Mouse (Mus musculus): ENCODE results near the gene Chst8. TPM values are rescaled to one million over a fixed set of nuclear protein-coding genes. Genes with fewer than 3 reads are reported as not detected.

The Chst8 gene
- polyA plus RNA-seq, 1 experiment from 2014 or later: 9.7 TPM

- WGBS: 75% methylated on average over 3 of the region's 3 CpGs
- Histone ChIP-seq H3K27ac (no peak overlapping the region), H3K27me3 (0 out of 2 replicates have a peak, but pooled peaks cover 4% of the 10 kb centered on the region), H3K4me3 (no peak overlapping the region), H3K36me3 (ENCODE audit: poor library complexity, severe bottlenecking) (no peaks in the 10 kb centered on the region), H3K9me3 (replicated peaks) (no peaks in the 10 kb centered on the region), H3K9ac (no peak overlapping the region), H3K4me1 (peaks cover 11% of the 10 kb centered on the region), H3K4me2 (no peak overlapping the region)
- no peak for ATAC-seq
These were observed 112.6 kb downstream of the Chst8 start for GRCm38 (mm10) chr7:34699888-34700287.

DNA sequence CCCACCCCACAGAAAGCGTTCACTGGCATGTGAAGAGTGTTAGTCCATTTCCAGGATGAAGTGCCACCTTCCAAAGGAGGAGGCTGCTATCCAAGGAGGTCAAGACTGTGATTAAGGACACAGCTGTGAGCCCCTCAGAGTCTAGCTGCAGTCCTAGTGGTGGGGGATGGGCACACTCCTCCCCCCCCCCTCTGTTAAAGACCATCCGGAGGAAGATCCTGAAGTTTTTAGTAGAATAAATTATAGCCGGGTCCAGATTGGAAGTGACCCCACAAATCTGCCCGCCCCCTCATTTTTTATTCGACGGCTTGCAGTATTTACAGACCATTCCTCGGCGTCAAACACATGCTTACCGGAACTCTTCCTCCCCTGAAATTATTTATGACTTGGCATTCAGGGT is 114.3 kb downstream of the Chst8 start:
- Histone ChIP-seq H3K27me3 (no peaks in the 10 kb centered on the region), H3K27ac (no peak overlapping the region), H3K9ac (no peak overlapping the region), H3K36me3 (ENCODE audit: poor library complexity, severe bottlenecking) (no peaks in the 10 kb centered on the region), H3K4me2 (no peak overlapping the region), H3K9me3 (replicated peaks) (no peaks in the 10 kb centered on the region), H3K4me1 (peaks cover 15% of the 10 kb centered on the region; the same call in 1 of the 2 replicates), H3K4me3 (no peak overlapping the region)
- ATAC-seq: no peak
- WGBS: 85% methylated on average over 9 of the region's 9 CpGs

GRCm38 (mm10) chr7:34696086-34696485 is 116.4 kb downstream of the Chst8 start:
- no peaks in the 10 kb centered on the region for H3K27me3 ChIP-seq
- 69% methylated on average over 9 of the region's 9 CpGs for WGBS
- ATAC-seq: no peak

DNA sequence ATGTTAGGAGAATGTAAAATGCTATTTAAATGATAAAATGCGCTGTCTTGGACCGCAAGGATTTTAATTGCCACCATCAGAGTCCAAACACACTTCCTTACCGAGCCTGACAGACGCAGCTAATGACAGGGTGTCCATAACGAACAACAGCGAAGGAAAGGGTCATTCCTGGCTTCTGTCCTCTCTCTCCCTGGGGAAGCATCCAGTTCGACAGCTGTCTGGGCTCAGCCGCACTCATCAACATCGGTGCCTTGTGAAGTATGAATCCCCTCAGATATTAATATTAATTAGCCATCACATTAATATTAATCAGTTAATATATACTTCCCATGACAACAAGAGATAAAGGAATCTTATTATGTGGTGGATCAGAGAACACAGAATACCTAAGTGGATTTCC is 117.6 kb downstream of the Chst8 start:
- peak; percentile 53; the same call in 1 of the 2 replicates for ATAC-seq
- H3K4me3 ChIP-seq: no peak overlapping the region
- H3K27me3 ChIP-seq: no peaks in the 10 kb centered on the region
- 51% methylated on average over 9 of the region's 9 CpGs for WGBS
- no peak overlapping the region for H3K4me2 ChIP-seq
- peak overlapping the region; percentile 35; the same call in 1 of the 2 replicates for H3K27ac ChIP-seq
- H3K9me3 ChIP-seq (replicated peaks): no peaks in the 10 kb centered on the region
- H3K9ac ChIP-seq: no peak overlapping the region
- peaks cover 27% of the 10 kb centered on the region for H3K4me1 ChIP-seq
- H3K36me3 ChIP-seq (ENCODE audit: poor library complexity, severe bottlenecking): no peaks in the 10 kb centered on the region

More at GRCm38 (mm10) chr7:34696086-34696485, 116.4 kb downstream of the Chst8 start:
- Histone ChIP-seq H3K4me3 (no peak overlapping the region), H3K9ac (no peak overlapping the region), H3K27ac (no peak overlapping the region), H3K4me2 (no peak overlapping the region), H3K36me3 (ENCODE audit: poor library complexity, severe bottlenecking) (no peaks in the 10 kb centered on the region), H3K9me3 (replicated peaks) (no peaks in the 10 kb centered on the region), H3K4me1 (peaks cover 17% of the 10 kb centered on the region; the same call in 1 of the 2 replicates)

DNA sequence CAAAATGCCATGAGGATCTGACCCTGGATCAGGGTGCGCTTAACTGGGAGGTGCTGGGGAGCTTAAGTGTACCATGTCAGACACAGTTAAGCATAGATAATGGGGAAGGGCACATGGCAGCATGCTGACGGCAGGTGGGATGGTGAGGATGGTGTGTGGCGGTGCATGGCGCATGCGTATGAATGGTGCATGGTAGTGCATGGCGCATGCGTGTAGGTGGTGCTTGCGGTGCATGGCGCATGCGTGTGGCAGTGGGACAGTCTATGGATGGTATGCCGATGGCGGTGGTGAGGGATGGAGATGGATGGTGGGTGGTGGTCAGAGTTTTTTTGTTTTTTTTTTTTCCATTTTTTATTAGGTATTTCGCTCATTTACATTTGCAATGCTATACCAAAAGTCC is 118.6 kb downstream of the Chst8 start:
- Histone ChIP-seq H3K9ac (no peak overlapping the region), H3K27ac (no peak overlapping the region), H3K4me3 (no peak overlapping the region), H3K27me3 (no peaks in the 10 kb centered on the region), H3K9me3 (replicated peaks) (no peaks in the 10 kb centered on the region), H3K4me1 (peaks cover 27% of the 10 kb centered on the region), H3K36me3 (ENCODE audit: poor library complexity, severe bottlenecking) (no peaks in the 10 kb centered on the region), H3K4me2 (no peak overlapping the region)
- WGBS: 94% methylated on average over 13 of the region's 13 CpGs
- ATAC-seq: no peak

DNA sequence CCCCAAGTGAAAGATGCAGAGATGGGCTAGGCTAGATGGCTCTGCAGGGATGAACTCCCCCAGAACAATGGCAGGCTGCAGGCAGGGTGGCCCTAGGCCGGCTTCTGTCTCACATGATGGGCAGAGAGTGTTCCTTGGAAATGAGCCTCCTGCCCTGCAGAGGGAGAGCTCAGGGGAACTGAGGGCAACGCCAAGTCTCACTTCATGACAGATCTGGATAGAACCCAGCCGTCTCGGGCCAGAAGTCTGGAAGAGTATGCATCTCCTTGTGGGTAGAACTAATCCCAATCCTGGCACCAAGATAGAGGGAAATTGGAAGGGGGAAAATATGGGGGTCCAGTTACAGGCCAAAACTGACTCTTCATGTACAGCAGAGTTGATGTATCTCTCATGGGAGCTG is 119.4 kb downstream of the Chst8 start:
- WGBS: 81% methylated on average over 4 of the region's 4 CpGs
- no peak overlapping the region for H3K4me3 ChIP-seq
- H3K9ac ChIP-seq: no peak overlapping the region
- ATAC-seq: no peak
- H3K4me1 ChIP-seq: peaks cover 27% of the 10 kb centered on the region
- H3K36me3 ChIP-seq (ENCODE audit: poor library complexity, severe bottlenecking): no peaks in the 10 kb centered on the region
- no peaks in the 10 kb centered on the region for H3K9me3 ChIP-seq (replicated peaks)
- H3K27ac ChIP-seq: no peak overlapping the region
- H3K4me2 ChIP-seq: no peak overlapping the region
- H3K27me3 ChIP-seq: no peaks in the 10 kb centered on the region

GRCm38 (mm10) chr7:34690111-34690510 is 122.4 kb downstream of the Chst8 start:
- H3K4me3 ChIP-seq: no peak overlapping the region
- H3K4me1 ChIP-seq: peaks cover 39% of the 10 kb centered on the region
- H3K9ac ChIP-seq: no peak overlapping the region
- H3K4me2 ChIP-seq: no peak overlapping the region
- no peaks in the 10 kb centered on the region for H3K27me3 ChIP-seq
- WGBS: 52% methylated on average over 13 of the region's 13 CpGs
- no peaks in the 10 kb centered on the region for H3K9me3 ChIP-seq (replicated peaks)
- no peak for ATAC-seq
- no peaks in the 10 kb centered on the region for H3K36me3 ChIP-seq (ENCODE audit: poor library complexity, severe bottlenecking)
- H3K27ac ChIP-seq: no peak overlapping the region; the same call in 1 of the 2 replicates

DNA sequence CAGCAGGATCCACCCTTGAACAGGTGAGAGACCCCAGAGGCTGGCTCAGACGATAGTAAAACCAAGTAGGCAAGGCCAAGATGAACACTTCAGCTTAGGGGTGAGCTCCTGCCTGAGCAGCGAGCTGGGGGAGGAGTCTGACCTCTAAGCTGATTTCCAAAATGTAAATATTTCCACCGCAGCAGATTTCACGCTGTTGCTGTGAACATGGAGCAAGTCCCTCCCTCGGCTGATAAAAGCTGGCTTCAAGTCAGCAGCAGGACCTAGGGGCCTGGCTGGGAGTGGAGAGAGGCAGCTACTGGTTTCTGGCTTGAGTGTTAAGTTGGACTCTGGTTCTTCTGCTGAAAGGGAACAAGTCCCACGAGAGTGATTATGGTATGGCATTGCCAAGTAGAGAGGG is 123.5 kb downstream of the Chst8 start:
- Histone ChIP-seq H3K4me3 (no peak overlapping the region), H3K4me1 (peaks cover 31% of the 10 kb centered on the region), H3K27me3 (no peaks in the 10 kb centered on the region), H3K27ac (no peak overlapping the region), H3K9me3 (replicated peaks) (no peaks in the 10 kb centered on the region), H3K9ac (no peak overlapping the region), H3K4me2 (no peak overlapping the region), H3K36me3 (ENCODE audit: poor library complexity, severe bottlenecking) (no peaks in the 10 kb centered on the region)
- WGBS: 45% methylated on average over 5 of the region's 6 CpGs
- ATAC-seq: no peak

DNA sequence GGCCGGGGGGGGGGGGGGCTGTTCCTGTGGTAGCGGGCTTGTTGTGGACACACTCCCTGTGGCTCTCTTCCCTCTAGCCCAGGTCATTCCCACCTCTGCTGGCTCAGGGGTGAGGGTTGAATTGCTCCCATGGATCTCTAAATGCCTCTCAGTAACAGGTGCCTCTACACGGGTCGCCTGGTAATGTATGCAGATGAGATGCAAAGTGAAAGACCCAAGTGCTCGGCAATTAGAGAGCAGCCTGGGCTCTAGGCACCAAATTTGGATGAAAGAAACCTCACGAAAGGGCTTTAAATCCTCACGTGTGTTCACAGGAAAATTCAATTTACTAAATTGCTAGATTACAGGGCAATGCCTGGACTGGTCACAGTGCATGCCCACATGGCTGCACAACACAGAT is 126.7 kb downstream of the Chst8 start:
- Histone ChIP-seq H3K9me3 (replicated peaks) (no peaks in the 10 kb centered on the region), H3K4me2 (no peak overlapping the region), H3K4me3 (no peak overlapping the region), H3K4me1 (peaks cover 35% of the 10 kb centered on the region), H3K36me3 (ENCODE audit: poor library complexity, severe bottlenecking) (no peaks in the 10 kb centered on the region), H3K27ac (no peak overlapping the region), H3K9ac (no peak overlapping the region), H3K27me3 (no peaks in the 10 kb centered on the region)
- 24% methylated on average over 7 of the region's 7 CpGs for WGBS
- no peak; the same call in 1 of the 2 replicates for ATAC-seq

DNA sequence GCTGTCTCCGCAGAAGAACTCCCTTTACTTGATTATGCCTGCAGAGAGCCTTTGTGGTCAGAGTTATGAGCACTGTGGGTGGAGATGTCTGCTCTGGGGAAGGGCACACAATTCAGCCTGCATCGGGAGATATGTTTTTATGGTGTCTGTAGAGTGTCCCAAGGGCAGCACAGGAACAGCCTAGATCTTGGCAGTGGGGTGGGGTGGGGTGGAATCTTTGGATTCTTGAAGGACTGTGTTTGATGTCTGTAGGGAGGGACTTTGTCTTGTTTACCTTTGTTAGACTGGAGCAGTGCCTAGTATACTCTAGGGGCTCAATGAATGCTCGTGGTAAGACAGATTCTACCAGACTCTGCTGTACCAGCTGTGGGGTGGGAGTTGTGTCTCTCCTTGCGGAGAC is 127.3 kb downstream of the Chst8 start:
- Histone ChIP-seq H3K4me2 (no peak overlapping the region), H3K27me3 (no peaks in the 10 kb centered on the region), H3K4me1 (peaks cover 35% of the 10 kb centered on the region), H3K4me3 (no peak overlapping the region), H3K36me3 (ENCODE audit: poor library complexity, severe bottlenecking) (no peaks in the 10 kb centered on the region), H3K9me3 (replicated peaks) (no peaks in the 10 kb centered on the region), H3K27ac (no peak overlapping the region), H3K9ac (no peak overlapping the region)
- ATAC-seq: no peak
- WGBS: 82% methylated on average over 4 of the region's 4 CpGs

GRCm38 (mm10) chr7:34680771-34681421 is 131.6 kb downstream of the Chst8 start:
- ATAC-seq: peak; percentile 66
- Histone ChIP-seq H3K4me2 (no peak overlapping the region), H3K9ac (no peak overlapping the region), H3K4me3 (no peak overlapping the region), H3K4me1 (peaks cover 25% of the 10 kb centered on the region), H3K27ac (peak overlapping the region; percentile 54; the same call in 1 of the 2 replicates), H3K36me3 (ENCODE audit: poor library complexity, severe bottlenecking) (no peaks in the 10 kb centered on the region), H3K9me3 (replicated peaks) (no peaks in the 10 kb centered on the region), H3K27me3 (peaks cover 6% of the 10 kb centered on the region)
- 63% methylated on average over 15 of the region's 15 CpGs for WGBS

DNA sequence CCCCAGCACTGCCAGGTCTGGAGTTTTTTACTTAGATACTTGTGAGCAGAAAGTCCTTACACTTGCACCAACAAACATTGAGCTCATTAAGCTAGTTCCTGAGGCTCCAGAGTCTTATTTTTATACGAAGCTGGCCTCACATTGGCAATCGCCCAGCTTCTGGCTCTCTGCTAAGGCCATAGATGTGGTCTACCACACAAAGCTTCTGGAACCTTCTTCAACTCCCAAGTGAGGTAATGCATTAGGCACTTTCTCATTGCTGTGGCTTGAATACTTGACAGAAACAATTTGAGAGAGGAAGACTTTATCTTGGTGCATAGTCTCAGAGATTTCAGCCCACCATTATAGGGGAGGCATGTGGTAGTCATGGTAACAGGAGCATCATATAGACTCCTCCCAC is 132.6 kb downstream of the Chst8 start:
- Histone ChIP-seq H3K9me3 (replicated peaks) (no peaks in the 10 kb centered on the region), H3K36me3 (ENCODE audit: poor library complexity, severe bottlenecking) (no peaks in the 10 kb centered on the region), H3K9ac (no peak overlapping the region), H3K27ac (no peak overlapping the region), H3K4me2 (no peak overlapping the region), H3K27me3 (peaks cover 16% of the 10 kb centered on the region), H3K4me3 (no peak overlapping the region), H3K4me1 (peaks cover 30% of the 10 kb centered on the region)
- 76% methylated on average over 2 of the region's 2 CpGs for WGBS
- ATAC-seq: no peak
